Mouse (Mus musculus): ENCODE data around the gene Islr.

GRCm38 (mm10) chr9:58247064-58247759 lies 43.1 kb upstream of the Islr start:
- peak; percentile 56 for TF ChIP-seq CTCF (conservative IDR thresholded peaks at IDR 0.05; ENCODE audit: low read length)
- TF ChIP-seq POU5F1 (IDR thresholded peaks at IDR 0.05; ENCODE audit: borderline replicate concordance, low read length) = no peak
- TF ChIP-seq NANOG (IDR thresholded peaks at IDR 0.05; ENCODE audit: borderline replicate concordance, low read length) = no peak
